Mouse (Mus musculus): Measurements from ENCODE around the gene Lyzl6. TPM values are rescaled to one million over a fixed set of nuclear protein-coding genes. Genes with fewer than 3 reads are reported as not detected.
A peak's percentile ranks its signal among the peaks of the same experiment; 100 is the strongest.

The Lyzl6 gene
- total RNA-seq (2021), result not detected
- long read RNA-seq, experiment 1, result 0 reads
- long read RNA-seq, experiment 2, result 0 reads

DNA sequence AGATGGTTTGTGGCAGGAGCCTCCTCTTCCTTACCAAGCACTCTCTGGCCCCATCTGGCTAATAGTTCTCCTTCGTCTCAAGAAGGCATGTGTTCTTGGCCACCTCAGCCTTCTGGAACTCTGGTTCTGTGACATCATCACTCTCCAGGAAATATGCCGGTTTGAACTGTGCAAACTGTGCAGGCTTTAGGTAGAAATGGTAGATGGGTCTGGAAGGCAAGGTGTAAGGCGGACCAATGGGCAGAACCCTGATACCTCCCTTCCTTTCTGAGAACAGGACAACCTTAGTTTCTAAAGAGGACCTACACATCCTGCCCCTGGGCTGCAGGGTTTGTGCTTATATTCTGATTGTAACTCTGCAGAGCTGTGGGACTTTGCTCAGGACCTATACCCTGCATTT, at the start of gene Lyzl6:
Gene Lyzl6, minus strand, starts transcription at position 101 of the 400 bp plus-strand sequence.
- no peak for DNase-seq

- no peak for DNase-seq
Observed at GRCm38 (mm10) chr11:103686706-103687105, 48.0 kb upstream of the Lyzl6 start.

DNA sequence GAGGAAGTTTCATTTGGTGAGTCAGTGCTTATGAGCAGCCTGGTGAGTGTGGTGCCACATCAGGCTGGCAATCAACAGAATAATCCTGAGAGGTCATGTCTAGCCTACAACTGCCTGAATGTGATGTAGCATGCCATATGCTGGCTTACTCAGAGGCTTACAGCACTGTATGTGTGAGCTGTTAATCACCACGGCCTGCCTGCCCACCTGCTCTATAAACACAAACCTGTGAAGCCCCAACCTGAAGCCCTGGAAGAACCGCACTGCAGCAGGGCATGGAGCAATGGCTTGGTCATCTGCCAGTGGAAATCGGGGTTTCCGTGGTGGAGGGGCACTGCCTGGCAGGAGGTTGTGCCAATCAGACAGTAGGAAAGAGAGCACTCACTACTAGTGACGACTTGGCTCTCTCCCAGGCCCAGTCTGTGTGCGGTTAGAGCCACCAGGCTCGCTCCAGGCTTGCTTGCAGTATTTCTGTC, 46.6 kb upstream of the Lyzl6 start:
- DNase-seq, result no peak

- DNase-seq, result no peak
Observed at GRCm38 (mm10) chr11:103683667-103684334, 45.1 kb upstream of the Lyzl6 start.

GRCm38 (mm10) chr11:103677042-103677441, 38.4 kb upstream of the Lyzl6 start:
- peak; percentile 38 for DNase-seq

DNA sequence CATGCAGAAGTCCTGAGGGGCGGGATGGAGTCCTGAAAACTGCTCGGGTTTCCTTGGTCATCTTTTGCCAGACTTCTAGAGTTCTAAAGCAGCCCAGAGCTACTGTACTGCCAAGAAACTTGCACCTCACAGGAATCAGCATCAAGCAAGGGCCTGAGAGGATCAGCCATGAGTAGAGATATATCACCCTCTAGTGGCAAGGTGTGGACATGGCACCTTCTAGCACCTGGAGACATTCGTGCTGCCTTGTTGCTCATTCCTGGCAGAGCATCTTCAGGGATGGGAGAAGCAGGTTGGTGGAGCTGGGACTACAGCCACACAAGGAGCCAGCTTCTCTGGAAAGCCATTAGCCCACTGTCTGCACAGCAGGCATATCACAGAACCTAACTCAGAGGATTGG, 36.9 kb upstream of the Lyzl6 start:
- DNase-seq, result peak; percentile 24

GRCm38 (mm10) chr11:103666907-103667426, 28.3 kb upstream of the Lyzl6 start:
- no peak for DNase-seq

GRCm38 (mm10) chr11:103666181-103666906, 27.7 kb upstream of the Lyzl6 start:
- no peak for DNase-seq

DNA sequence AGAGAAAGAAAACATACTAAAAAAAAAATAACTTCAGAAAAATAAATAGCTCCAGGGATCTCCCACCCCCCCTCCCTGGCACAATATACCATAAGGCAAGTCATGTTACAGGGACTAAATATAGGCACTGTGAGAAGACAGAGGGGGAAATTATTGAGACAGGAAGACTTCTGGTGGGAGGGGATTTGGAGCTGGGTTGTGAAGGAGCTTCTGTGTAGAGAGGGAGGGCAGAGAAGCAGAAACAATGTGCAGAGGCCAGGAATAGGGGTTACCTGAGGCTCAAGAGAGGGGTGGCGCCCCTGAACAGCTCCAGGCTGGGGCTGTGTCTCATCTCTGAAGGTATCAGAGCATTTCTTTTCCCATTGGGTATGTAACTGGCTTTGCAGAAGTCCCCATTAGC, 27.0 kb upstream of the Lyzl6 start:
- DNase-seq, result no peak

DNA sequence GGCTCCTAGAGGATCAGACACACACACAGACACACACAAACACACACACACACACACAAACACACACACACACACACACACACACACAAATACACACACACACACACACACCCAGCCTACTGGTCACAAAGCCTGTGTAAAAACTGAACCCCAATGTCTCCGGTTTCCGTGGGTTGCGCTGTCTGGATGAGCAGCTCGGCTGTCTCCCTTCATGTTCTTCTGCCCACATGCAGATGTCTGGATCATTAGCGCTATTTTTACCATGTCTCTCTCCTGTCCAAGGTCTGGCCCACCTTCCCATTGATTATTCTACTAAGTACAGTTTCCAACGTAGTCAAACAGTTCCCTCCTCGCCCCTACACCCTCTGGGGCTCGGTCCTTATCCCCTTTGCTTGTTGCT, 24.4 kb upstream of the Lyzl6 start:
- DNase-seq, result no peak

DNA sequence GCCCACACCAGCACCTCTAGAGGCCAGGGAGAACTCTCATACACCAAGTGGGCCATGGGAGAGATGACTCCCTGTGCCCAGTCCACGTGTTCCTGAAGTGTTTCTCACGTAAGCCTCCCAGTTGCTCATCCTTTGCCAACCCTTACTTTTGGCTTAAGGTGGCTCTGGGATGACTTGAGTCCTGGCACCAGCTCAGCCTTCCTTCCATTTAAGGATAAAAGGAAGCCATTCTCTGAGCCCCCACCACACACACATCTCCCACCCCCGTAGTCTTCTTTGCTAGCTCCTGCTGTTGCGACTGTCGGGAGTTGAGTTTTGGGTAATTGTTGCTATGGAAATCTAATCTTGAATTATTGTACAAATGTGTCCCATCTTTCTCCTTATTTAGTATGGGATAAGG, 23.9 kb upstream of the Lyzl6 start:
- DNase-seq, result no peak

DNA sequence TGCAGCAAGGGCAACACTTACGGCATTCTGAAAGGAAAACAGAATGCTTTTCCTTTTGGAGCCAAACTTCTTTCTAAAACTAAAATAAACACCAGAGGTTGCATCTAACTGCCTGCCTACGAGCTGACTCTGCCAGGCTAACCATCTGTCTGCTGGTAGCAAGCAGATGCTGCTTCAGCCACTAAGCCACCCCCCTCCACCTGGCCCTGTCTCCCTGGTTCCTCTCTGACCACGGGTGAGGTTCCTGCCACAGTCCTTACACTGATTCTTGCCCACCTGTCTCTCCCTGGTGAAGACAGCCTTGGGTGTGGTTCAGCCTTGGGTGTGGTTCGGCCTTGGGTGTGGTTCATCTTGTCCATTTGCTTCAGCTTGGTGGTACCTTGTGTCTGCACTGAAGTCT, 23.2 kb upstream of the Lyzl6 start:
- DNase-seq, result no peak

DNA sequence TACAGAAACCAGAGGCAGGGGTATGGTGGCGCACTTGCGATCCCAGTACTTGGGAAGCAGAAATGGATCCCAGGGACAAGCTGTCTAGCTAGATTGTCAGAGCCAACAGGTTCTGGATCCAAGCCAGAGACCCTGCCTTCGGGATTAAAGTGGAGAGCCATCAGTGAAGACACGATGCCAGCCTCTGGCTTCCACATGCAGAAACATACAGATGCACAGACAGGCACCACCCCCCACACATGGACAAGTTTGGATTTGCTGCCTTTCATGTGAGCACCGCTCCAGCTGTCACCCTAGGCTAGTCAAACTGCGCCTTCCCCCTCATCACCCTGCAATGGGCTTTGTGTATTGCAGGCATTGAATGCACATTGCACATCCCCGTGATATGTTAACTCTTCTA, 19.5 kb upstream of the Lyzl6 start:
- no peak for DNase-seq

DNA sequence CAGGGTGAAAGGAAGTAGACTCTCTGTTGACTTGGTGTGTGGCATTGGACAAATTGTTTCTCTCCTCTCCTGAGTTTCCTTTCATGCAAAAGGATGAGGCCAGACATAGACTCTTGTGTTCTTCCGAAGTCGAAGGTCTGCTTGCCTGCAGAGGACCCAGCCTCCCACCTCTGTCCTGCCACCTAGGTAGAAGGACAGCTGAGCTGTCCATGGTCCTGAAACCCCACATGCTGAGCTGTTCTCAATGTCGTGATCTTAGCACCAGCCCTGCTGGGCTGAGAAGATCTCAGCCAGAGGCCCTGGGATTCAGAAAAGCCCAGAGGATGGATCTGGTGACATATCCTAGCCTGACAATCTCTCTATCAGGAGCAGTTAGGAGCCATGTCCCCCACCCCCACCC, 17.8 kb upstream of the Lyzl6 start:
- DNase-seq, result peak; percentile 58

- DNase-seq, result no peak
Observed at GRCm38 (mm10) chr11:103653359-103653965, 14.8 kb upstream of the Lyzl6 start.

DNA sequence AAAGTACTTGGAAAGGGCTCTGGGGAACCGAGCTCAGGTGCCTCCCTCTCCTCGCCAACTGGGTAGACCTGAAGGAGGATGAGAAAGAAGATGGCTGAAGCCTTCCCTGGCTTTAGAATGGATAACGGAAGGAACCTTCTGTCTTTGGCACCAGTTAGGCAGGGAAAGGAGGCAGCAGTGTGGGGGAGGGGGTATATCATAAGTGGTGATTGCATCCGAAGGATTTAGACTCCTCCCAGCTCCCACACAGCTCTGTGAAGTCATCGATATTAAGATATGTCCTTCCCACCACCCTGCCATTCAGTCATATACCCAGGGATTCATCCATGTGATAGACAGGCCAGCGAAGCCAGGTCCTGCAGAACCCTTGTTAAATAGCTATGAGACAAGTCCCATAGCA, 12.7 kb upstream of the Lyzl6 start:
- no peak for DNase-seq

GRCm38 (mm10) chr11:103649983-103650493, 11.3 kb upstream of the Lyzl6 start:
- DNase-seq, result no peak

DNA sequence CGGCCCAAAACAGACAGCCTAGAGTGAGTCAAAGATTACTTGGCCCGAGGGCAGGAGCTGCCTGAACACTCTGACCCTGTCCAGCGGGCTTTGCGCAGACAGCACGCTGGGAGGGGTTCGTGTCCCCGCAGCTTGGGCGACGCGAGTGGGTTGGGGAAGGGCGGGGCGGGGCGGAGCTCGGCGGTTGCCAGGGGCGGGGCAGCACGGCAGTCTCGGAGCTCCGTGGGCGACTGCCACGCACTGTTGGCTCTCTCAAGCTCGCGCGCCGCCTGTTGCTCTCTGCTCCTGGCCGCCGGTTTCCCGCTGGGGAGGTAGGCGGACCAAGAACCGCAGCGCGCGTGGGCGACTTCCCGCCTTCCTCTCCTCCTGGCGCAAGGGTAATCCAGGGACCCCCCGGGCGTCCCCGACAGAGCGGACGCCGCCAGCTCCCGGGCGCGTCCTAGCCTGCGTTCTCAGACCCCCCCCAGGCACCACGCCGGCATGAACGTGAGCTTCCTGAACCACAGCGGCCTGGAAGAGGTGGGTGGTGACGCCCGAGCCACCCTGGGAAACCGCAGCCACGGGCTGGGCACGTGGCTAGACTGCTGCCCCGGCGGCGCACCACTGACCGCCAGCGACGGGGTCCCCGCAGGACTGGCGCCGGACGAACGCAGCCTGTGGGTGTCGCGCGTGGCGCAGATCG, 10.8 kb upstream of the Lyzl6 start, which contains the start of gene Rprml:
Gene Rprml, plus strand, starts transcription at position 270 of the 682 bp plus-strand sequence.
- DNase-seq, result no peak

DNA sequence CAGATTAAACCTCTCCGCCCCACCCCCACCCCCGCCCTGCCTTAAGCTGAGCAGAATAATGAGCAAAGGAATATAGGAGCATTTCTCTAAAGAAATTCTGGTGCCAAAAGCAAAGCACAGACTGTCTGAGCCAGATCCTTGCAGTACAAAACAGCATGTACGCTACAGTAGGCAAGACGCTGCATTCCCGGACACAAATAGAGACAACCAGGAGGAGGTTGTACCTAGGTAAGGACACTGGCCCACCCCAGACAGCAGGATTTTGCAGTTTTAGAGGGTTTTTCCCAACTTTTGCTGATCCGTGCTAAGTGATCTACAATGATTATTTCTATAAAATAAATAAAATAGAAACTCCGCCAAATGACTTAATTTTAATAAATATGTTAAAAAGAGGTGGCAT, 10.0 kb upstream of the Lyzl6 start:
- no peak for DNase-seq

DNA sequence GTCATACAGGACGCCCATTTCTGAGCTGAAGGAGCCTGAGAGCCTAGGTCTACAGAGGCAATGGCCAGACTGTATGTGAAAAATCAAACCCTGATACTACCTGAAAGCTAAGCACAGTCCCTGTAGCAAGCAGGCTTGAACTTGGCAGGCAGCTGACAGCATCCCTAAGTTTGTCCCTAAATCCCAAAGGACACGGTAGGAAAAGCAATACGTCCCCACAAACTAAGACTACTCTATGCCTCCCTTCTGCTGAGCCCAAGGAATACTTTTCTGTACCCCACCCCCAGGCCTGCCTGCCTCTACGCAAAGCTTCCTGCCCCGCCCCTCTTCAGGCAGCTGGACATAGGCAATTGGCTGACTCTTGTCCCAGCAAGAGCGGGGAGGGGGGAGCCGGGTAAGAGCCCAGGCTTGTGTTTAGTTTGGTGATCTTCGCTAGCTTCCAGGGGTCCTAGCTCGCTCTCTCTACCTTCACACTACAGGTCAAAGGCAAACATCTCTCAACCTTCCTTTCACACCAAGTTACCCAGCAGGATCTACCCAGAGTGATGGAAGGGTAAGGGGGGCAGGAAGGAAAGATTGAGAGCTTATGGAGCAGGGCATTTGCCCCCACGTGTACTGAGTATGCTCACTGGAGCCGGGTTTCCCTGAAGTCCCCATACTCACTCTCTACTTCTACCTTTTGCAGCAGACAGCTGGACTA, 9.4 kb upstream of the Lyzl6 start:
- DNase-seq, result no peak

GRCm38 (mm10) chr11:103646301-103646700, 7.6 kb upstream of the Lyzl6 start:
- DNase-seq, result no peak

- no peak for DNase-seq
Observed at GRCm38 (mm10) chr11:103645731-103646130, 7.0 kb upstream of the Lyzl6 start.
